Mouse (Mus musculus): ENCODE measurements around the gene Gm42715. TPM values are rescaled to one million over a fixed set of nuclear protein-coding genes. Genes with fewer than 3 reads are reported as not detected.
"Not testable (repeated sequence)": the region's sequence is repeated elsewhere in the genome, so short reads cannot be mapped to it uniquely, and the experiment has no call there.

Gene Gm42715
- total RNA-seq (2021), result 10 to 100 TPM in 1 of 2 experiments, 1 to 10 TPM in 1; 10.0 to 10.1 TPM

DNA sequence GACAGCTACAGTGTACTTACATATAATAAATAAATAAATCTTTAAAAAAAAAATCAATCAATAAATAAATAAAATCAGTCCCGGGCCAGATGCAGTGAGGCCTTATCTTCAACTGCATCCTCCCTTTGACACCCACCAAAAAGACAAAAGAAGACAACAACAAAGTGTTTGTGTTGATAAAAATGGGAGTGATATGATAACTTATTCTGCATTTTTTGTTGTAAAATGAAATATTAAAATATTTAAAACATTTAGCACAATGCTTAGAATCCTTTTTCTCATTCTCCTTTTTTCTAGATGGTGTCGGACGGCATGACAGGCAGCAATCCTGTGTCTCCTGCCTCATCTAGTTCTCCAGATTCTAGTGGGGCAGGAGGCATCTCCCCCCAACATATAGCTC lies at the start of gene Gm42715:
Gene Gm42715 (plus strand): TSS at position 301 of the 400 bp plus-strand sequence.
- intact Hi-C loops (cut with DNase I), result no loop called here
- DNase-seq (ENCODE audit: low spot score), result no peak

DNA sequence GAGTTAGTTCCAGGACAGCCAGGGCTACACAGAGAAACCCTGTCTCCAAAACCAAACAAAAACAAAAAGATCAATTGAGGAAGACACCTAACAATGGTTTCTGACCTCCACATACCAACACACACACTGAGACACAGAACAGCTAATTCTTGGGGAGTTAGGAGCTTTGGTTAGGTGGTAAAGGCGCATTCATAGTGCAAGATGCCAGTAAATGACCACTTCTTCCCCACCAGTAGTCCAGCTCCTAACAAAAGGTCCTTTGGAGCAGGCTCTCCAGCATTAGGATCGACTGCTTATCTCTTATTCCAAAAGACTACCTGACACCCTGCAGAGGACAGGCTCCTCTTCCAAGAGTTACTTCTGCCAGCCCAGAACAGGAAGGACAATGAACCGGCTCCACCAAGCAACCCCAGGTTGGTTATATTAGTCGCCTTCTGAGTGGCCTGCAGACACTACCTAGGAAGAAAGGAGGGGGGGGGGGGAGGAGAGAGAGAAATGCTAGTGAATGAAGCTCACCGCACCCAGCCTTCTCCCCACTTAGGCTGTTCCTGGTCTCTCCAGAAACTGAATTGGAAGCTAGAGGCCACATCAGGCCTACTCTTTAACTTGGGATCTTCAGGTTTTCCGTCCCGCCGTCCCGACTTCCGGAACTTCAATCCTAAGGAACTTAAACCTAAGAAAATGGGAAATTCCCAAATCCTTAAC lies 49.2 kb upstream of the Gm42715 start:
- no peak for DNase-seq (ENCODE audit: low spot score)
- intact Hi-C loops (cut with DNase I), result loop anchor here (5.0 kb wide), 1 partner anchor 213 kb away; no protein-coding TSS in a partner anchor

DNA sequence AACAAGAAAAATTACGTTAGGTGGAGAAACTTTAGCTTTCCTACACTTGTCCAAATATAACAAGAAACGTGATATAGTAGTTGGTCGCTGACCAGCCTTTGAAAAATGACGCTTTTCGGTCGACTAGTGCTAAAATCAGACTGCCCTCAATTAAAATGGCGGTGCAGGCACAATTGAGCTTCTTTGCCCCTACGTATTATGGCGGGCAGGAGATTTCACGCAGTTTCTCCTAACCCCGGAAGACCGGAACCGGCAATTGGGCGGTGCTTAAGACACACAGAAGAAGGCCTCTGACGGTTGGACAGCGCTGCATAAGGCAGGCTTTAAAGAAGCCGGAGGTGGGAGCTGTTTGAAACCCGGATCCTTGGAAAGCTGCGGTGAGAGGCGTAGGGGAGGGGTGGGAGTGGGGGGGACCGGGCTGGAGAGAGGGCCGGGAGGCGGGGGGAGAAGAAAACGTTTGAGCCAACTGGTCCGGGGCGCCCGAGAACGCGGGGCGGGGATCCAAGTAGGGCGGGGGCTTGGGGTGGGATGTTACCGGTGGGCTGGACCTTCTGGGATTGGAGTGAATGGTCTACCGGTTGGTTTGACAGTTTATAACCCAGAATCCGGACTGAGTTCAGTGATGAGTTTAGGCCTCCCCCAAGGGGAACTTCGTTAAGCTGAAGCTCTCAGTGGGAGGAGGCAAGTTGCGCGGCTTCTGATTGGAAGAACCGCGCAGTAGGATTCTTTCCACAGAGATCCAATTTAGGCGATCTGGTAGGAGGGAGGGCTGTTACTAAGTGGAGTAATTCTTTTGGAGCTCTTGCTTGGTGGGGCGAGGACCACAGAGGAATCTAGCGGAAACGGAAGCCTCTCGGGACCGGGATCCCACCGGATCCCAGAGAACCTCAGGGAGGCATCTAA lies 48.4 kb upstream of the Gm42715 start:
- DNase-seq (ENCODE audit: low spot score), result peak; percentile 92
- intact Hi-C loops (cut with DNase I), result loop anchor here (5.0 kb wide), 1 partner anchor 214 kb away; no protein-coding TSS in a partner anchor

DNA sequence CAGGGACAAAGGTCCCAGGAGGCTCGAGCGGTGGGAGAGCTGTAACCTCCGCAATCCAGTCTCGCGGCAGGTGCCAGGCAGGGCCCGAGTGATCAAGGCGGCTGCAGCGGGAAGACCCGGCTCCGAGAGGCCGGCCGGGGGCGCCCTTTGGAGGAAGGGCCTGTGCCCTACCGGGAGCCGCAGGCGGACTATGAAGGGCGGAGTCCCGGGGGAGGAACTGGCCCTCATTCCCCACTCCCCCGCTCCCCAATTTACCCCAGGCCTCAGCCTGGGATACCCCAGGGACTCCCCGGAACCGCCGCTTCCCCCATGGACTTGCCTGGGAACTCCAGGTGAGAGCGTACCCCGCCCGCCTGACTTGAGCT lies 47.8 kb upstream of the Gm42715 start:
- intact Hi-C loops (cut with DNase I), result loop anchor here (5.0 kb wide), 1 partner anchor 214 kb away; no protein-coding TSS in a partner anchor
- no peak for DNase-seq (ENCODE audit: low spot score)

DNA sequence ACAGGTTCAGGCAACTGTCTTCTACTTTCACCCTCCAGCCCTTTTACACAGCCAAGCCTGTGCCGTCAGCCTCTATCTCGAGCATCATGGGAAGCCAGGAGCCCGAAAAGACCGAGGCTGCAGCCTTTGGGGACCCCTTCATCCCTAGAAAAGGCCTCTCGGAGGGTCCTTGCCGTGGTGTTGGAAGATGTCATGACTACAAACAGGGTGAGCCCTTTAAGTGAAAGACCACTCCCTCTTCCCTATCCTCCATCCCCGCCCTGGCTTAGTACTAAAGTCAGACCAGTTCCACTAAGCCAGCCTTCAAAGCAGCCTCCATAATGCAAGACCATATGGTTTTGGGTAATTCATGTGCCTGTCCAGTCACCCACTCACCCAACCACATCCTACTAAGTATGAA lies 47.3 kb upstream of the Gm42715 start:
- no peak for DNase-seq (ENCODE audit: low spot score)
- intact Hi-C loops (cut with DNase I), result loop anchor here (5.0 kb wide), 1 partner anchor 215 kb away; no protein-coding TSS in a partner anchor

DNA sequence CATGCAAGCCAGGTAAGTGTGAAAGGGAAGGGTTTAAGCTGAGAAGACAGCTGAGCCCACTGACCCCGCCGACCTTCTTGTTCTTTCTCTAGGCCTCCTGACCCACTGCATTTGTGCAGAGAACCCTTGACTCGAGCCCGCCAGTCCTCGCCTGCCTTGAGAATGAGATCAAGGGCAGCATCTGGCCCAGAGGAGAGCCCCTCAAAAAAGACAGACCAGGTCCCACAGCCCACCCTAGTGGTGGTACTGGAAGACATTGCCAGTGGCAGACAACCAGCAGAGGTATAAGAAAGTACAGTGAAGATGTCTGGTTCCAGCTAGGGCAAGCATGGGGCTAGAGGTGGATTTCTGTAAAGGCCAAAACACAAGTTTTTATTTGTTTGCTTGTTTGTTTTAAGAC lies 45.7 kb upstream of the Gm42715 start:
- intact Hi-C loops (cut with DNase I), result loop anchor here (5.0 kb wide), 1 partner anchor 216 kb away; no protein-coding TSS in a partner anchor

DNA sequence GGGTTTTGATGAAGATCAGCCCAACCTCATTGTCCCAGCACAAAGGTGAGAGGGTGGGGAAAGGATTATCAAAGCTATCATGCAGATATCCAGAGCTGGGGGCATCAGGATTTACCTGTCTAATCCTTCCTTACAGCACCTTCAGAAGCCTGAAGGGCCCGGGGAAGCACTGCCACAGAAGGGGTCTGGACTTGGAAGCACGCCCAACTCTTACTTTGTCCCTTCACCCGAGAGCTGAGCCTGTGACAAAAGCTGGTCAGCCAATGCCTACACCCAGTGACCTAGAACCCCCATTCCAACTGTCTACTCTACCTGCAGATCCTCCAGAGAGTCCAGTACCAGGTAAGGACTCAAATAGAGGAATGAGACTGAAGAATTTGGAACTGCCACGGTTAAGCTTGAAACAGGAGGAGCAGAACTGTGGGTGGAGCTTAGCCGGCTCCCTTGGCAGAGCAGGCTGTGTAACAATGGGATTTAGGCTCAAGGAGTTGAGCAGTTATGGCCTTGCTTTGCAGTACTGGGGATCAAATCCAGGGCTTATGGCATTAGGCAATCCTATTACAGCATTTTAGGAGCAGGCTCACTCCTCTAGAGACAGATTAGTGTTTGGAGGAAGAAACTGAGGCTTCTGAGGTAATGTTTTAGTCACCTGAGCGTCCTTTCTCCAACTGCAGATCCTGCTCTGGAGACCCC lies 44.9 kb upstream of the Gm42715 start:
- no peak for DNase-seq (ENCODE audit: low spot score)
- intact Hi-C loops (cut with DNase I), result loop anchor here (5.0 kb wide), 1 partner anchor 217 kb away; no protein-coding TSS in a partner anchor

More for the DNA sequence above, 45.7 kb upstream of the Gm42715 start:
- DNase-seq (ENCODE audit: low spot score), result no peak

DNA sequence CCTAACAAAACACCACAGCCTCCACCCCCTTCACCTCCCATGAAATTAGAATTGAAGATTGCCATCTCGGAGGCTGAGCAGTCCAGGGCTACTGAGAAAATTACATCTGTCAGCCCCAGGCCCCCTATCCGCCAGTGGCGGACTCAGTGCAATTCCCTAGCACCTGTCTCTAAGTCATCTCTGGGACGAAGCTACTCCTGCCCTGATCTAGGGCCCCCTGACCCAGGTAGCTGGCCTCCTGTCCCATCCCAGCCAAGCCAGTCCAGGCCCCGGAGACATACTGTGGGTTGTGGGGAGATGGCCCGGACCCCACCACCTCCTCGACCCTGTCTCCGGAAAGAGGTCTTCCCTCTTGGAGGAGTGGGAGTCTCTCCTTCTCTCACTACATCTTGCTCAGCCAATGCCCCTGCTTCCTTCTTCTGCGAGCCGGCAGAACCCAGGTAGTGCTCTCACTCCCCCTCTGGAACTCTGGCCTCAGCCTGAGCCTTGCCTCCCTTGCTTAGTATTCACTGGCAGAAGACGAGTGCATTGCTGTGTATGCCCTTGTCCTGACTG lies 44.1 kb upstream of the Gm42715 start:
- intact Hi-C loops (cut with DNase I), result no loop called here

DNA sequence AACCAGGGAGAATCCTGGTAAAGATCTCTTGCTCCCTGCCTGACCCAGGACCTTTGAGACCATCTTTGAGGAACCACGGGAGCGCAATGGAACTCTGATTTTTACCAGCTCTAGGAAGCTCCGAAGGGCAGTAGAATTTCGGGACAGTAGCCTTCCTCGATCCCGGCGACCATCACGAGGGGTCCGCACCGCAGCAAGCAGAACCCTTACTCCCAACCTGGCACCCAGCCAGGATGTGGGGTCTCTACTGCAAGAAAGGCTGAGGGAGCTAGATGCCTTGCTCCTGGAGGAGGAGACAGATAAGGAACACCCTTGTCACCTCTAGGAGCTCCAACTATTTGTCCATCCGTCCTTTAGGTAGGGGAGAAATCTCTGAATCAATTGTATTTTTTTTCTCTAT lies 43.0 kb upstream of the Gm42715 start:
- intact Hi-C loops (cut with DNase I), result no loop called here
- no peak for DNase-seq (ENCODE audit: low spot score)

More for the DNA sequence above, 44.1 kb upstream of the Gm42715 start:
- no peak for DNase-seq (ENCODE audit: low spot score)

DNA sequence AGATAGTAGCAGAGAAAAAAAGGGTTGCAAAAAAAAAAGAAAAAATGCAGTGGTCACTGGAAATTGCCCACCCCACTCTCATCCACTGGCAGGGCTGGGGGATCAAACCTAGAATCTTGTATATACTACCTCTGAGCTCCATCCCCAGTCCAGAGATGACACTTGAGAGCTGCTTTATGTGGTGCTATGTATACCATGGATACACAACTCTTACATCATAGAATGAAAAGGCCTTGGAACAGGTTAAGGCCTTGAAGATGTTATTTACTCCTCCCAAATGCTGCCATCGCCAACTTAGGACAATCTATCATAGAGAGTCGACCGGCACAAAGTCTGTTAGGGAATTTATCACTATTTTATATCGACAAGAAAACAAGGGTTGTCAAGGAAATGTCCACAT lies 42.5 kb upstream of the Gm42715 start:
- intact Hi-C loops (cut with DNase I), result no loop called here
- no peak for DNase-seq (ENCODE audit: low spot score)

DNA sequence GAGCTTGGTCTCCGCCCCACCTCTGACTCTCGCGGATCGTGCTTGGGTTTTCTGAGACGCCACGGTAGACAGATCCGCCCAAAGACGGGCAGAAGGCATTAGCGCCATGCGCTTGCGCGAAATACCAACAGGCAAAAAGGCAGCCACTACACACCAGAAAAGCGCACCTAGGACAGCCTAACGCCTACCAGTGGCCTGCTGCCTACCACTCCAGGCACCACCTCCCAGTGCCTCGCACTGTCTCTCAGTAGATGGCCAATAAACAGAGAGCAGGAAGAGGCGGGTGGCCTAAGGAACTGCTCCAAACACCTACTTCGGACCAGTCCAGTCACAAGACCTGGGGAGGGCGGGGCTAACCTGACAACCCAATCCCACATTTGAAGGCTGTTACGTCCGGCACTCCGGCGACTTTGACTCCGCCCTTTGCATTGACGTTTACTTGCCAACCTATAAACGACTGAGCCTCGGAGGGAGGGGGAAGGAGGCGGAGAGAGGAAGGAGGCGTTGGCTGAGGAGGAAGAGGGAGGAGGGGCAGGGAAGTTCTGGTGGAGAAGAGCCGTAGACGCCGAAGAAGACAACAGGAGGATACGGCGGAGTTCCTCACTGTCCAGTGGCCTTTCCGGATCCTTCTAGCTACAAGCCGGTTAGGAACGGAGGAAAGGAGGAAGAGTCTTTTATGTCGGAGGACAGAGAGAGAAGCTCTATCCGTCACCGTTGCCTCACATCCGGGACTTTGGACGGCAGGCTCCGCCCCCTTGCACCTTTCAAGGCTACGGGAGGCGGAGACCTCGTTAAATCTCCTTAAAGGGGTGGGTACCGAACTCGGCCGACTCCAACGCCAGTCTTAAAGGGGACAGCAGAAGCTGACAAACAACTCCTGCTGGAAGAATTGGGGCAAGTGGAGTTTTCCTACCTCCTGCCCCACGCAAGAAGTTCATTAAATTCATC lies 41.4 kb upstream of the Gm42715 start:
- peak; percentile 100 for DNase-seq (ENCODE audit: low spot score)
- intact Hi-C loops (cut with DNase I), result loop anchor here (1.0 kb wide), 1 partner anchor 34 kb away; no protein-coding TSS in a partner anchor

DNA sequence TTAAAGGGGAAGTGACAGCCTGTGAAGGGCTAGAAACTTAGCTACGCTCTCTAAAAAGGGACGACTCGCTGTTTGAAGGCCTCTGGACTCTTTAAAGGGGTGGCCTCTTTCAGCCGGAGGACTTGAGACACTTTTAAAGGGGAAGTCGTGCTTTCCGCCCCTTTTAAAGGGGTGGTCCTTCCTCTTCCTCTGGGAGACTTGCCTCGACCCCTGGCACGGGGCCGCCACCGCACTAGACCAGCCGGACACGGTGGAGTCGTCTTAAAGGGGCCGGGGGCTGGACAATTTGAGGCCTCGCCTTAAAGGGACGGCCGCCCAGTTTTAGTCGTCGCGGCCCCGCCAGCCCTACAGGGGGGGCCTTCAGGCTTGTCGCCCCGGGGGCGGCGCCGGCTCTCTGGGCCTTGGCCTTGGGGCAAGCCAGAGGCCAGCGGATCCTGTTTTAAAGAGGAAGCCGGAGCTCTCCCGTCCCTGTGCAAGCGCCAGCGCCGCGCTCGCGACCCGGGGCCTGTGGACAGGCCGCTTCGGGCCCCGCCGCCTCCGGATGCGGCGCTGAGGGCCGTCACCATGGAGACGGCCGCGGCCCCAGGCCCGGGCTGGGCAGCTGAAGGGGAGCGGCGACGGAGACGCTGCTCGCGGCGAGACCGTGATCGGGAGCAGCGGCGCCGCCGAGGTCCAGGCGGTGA lies 40.6 kb upstream of the Gm42715 start, which contains the start of gene Fbrs:
Gene Fbrs (plus strand): TSS at position 565 of the 683 bp plus-strand sequence.
- peak; percentile 97 for DNase-seq (ENCODE audit: low spot score)
- intact Hi-C loops (cut with DNase I), result loop anchor here (1.0 kb wide), 1 partner anchor 34 kb away; no protein-coding TSS in a partner anchor

DNA sequence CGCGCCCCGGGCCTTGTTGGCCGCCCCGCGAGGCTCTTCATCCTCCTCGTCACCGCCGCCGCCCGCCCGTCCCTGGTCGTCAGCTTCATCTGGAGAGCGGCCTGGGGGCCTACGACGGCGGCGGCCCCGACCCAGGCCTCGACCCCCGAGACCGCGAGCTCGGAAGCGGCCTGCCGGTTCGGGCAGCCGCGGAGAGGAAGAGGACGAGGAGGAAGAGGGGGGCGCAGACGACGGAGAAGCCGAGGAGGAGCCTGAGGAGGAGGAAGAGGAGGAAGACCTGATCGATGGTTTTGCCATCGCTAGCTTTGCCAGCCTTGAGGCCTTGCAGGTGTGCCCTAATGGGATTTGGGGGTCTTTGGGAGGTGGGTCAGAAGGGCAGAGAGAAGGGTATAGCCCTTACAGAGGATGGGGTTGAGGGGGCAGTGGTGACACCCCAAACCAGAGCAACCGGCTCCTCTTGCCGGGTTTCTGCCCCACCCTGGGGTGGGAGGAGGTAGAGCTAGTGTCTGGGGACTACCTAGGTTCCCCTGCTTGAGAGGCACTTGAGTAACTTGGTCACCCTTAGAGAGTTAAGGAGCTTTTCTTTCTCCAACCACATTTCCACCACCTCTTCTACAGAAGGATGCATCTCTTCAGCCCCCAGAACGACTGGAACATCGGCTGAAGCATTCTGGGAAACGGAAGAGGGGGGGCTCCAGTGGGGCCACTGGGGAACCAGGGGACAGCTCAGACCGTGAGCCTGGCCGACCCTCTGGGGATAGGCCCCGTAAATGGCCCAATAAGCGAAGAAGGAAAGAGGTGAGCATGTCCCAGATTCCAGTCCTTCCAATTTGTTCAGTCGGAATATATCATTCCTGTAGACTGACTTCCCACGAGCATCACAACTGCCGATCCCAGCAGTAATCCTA lies 39.8 kb upstream of the Gm42715 start:
- intact Hi-C loops (cut with DNase I), result loop anchor here (2.0 to 5.0 kb wide), 2 partner anchors 29 to 117 kb away; no protein-coding TSS in a partner anchor
- no peak for DNase-seq (ENCODE audit: low spot score)

DNA sequence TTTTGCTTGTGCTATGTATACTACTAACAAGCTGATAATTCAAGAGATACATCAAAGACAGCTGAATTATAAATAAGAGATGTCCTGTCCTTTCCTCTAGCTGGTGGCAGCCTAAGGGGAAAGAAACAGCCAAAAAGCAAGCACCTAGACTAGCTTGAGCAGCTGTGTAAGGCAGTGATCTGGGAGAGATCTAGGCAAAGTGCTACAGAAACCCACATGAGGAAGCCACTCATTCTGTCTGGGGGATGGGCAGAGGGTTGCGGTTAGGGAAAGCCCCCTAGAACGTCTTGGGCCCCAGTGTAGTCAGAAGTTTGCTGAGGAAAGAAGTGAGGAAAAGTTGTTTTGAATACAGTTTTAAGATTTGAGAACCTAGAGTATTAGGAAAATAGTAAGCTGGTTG lies 39.1 kb upstream of the Gm42715 start:
- intact Hi-C loops (cut with DNase I), result loop anchor here (2.0 to 5.0 kb wide), 2 partner anchors 28 to 118 kb away; no protein-coding TSS in a partner anchor
- no peak for DNase-seq (ENCODE audit: low spot score)

DNA sequence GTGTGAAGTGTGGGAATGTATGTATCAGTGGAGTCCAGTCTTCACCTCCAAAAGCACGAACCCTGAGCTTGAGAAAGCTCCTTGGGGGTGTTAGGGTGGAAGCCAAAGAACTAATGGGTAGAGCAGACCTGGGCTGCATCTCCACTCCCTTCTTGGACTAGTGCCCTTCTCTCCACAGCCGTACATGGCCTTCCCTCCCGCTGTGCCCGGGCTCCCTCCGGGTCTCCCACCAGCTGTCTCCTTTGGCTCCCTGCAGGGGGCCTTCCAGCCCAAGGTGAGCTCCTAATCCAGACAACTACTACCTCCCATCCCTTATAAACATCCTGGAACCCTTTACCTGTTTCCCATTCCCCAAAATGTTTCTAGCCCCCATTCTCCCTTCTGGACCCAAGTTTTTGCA lies 34.0 kb upstream of the Gm42715 start:
- intact Hi-C loops (cut with DNase I), result no loop called here

DNA sequence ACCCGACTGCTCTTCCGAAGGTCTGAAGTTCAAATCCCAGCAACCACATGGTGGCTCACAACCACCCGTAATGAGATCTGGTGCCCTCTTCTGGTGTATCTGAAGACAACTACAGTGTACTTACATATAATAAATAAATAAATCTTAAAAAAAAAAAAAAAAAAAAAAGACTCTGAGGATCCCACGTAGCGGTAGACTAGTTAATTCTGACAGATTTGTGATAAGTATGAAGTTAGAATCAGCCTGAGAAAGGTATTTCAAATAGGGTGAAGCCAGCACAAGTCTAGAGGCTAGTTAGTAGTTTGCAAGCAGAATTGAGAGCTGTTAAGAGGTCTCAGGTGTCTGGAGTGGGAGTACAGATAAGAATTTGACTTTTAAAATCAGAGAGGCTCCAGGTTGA lies 31.0 kb upstream of the Gm42715 start:
- intact Hi-C loops (cut with DNase I); DNase-seq (ENCODE audit: low spot score): not testable (repeated sequence)

More for the DNA sequence above, 34.0 kb upstream of the Gm42715 start:
- no peak for DNase-seq (ENCODE audit: low spot score)

DNA sequence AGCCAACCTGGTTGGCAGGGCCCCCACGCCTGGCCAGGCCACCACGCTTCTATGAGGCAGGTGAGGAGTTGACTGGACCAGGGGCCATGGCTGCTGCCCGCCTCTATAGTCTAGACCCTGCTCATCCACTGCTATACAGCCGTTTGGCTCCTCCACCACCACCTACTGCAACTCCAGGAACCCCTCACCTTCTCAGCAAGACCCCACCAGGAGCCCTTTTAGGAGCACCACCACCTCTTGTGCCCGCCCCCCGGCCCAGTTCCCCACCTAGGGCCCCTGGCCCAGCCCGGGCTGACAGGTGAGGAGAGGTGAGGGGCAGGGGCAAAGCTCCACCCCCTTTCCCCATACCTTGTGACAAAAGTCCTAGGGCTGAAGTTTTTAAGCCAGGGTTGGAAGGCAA lies 29.4 kb upstream of the Gm42715 start:
- no peak for DNase-seq (ENCODE audit: low spot score)

More for the DNA sequence above, 29.4 kb upstream of the Gm42715 start:
- intact Hi-C loops (cut with DNase I), result no loop called here

All from heart, postnatal 25 days (tissue).